Mouse (Mus musculus): ENCODE results near the gene Gm14406.
"Not testable (repeated sequence)": the region's sequence is repeated elsewhere in the genome, so short reads cannot be mapped to it uniquely, and the experiment has no call there.

Gm14406 gene
- long read RNA-seq, experiment 1 = 0 reads
- long read RNA-seq, experiment 2 = 0 reads

- intact Hi-C loops (cut with DNase I) = not testable (repeated sequence)
Observed at GRCm38 (mm10) chr2:177577998-177578397, at the start of gene Gm14406. Gene Gm14406, minus strand, starts transcription at chr2:177578210.

DNA sequence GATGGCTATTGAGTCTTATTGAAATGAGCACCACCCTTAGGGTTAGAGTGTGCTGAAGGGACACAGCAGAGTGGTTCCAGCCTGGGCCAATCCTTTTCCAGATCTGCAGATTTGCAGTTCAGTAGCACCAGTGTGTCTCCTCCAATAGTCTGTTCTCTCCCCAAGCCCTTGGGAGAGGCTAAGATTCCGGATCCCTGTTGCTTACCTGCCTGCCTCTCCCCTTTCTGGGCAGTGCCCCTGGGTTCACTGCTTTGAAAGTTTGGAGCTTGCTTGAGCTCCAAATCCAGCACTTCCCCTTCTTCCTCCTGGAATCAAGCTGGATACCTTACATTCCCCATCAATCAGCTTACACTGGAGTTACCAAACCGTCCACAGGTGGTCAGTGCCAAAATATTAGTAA is 2.9 kb downstream of the Gm14406 start:
- intact Hi-C loops (cut with DNase I) = not testable (repeated sequence)

DNA sequence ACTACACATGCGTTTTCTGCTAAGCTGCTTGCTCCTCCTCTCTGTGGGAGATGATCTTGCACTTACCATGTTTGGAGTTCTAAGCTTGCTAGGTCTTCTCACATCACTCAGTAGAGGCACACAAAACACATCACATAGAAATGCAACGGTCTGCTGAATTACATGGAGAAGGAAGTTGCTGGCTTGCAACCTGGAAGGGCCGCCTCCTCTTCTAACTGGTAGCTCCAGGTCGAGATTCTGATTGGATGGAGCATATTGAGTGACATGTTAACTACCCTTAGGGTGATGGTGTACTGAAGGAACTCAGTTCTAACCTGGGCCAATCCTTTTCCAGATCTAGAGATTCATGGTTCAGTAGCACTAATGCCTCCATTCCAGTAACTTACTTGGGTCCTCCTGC is 18.6 kb downstream of the Gm14406 start:
- intact Hi-C loops (cut with DNase I) = not testable (repeated sequence)

DNA sequence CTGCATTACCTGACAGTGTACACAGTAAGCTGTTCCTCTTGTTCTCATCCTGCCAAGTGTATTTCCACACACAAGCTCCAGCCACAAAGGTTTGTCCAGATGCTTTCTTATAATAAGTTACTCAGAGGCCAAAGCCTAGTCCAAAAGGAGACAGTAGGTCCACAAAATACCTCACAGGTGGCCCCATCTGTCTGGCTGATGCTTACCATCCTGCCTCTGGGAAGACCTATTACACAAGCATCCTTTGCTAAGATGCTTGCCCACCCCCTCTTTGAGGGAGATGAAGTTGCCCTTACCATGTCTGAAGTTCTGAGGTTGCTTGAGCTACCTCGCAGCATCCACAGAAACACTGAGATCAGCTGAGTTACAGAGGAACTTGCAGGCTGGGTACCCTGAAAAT is 22.7 kb downstream of the Gm14406 start:
- intact Hi-C loops (cut with DNase I) = not testable (repeated sequence)

- intact Hi-C loops (cut with DNase I) = not testable (repeated sequence)
Observed at GRCm38 (mm10) chr2:177537717-177538116, 40.3 kb downstream of the Gm14406 start.

- intact Hi-C loops (cut with DNase I) = not testable (repeated sequence)
Observed at GRCm38 (mm10) chr2:177537141-177537540, 40.9 kb downstream of the Gm14406 start.

GRCm38 (mm10) chr2:177535876-177536275 is 42.1 kb downstream of the Gm14406 start:
- intact Hi-C loops (cut with DNase I) = no loop called here

- intact Hi-C loops (cut with DNase I) = not testable (repeated sequence)
Observed at GRCm38 (mm10) chr2:177524171-177524570, 53.8 kb downstream of the Gm14406 start.

DNA sequence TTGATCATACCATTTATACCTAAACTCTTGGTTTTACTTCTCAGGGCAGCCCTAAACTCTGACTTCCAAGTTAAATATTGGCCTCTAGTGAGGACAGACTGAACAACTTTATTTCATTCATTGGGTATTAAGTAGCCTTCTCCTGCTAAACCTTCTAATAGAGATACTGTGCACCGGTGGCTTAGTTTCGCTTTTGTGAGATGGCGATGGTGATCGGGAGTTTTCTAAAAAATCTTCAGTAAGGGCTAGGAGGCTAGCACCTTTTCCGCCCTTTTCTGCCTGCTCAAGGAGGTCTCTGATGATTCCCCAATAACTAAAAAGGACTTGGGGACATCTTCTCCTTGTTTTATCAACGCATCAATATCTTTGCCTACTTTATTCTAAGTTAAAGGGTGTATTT is 54.3 kb downstream of the Gm14406 start:
- intact Hi-C loops (cut with DNase I) = not testable (repeated sequence)

- intact Hi-C loops (cut with DNase I) = no loop called here
Observed at GRCm38 (mm10) chr2:177523061-177523460, 54.9 kb downstream of the Gm14406 start.

DNA sequence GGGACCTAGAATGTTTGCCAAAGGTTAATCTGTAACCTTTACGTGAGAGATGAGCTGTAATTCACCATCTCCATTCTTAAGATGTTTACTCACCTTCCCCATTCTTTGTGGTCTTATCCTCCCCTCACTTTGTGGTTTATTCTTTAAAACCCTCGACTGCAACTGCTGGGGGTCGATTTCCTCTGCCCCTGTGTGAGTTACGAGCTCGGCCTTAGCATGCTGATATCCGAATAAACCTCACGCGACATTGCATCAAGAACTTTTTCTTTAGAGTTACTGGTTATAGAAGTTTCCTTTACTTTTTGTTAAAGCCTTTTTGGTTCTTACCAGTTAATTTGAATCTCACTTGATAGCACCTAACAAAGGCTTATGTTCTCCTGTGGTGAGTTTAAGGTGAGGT is 58.0 kb downstream of the Gm14406 start:
- intact Hi-C loops (cut with DNase I) = no loop called here
